Mouse (Mus musculus) thymus, adult 2 months (tissue): ENCODE measurements at regions not wholly inside any gene's neighbourhood (a gene's known extent, or its start where the extent isn't known, plus 50 kb on each side); places are given as distances from the start of the nearest gene placed in this dataset.

Source experiments
- DNase-seq: peaks from one replicate; pipeline ENCODE4 v3.0.0; 2021
- H3K27ac ChIP-seq: fragments of 200-500 bp; 2 replicates; pipeline ENCODE4 v1.5.1; 2012; ENCODE audit warnings: low read length, control low read depth; ENCODE audit not compliant: control insufficient read depth, insufficient read depth
- H3K27me3 ChIP-seq: fragments of 200-500 bp; 2 replicates; pipeline ENCODE4 v1.6.1; 2012; ENCODE audit warnings: mild to moderate bottlenecking, low read length, moderate library complexity, mixed read lengths; ENCODE audit not compliant: control insufficient read depth, insufficient read depth
- H3K36me3 ChIP-seq: fragments of 200-500 bp; 2 replicates; pipeline ENCODE4 v1.6.1; 2012; ENCODE audit warnings: mild to moderate bottlenecking, low read length, moderate library complexity; ENCODE audit not compliant: control insufficient read depth, insufficient read depth
- H3K4me1 ChIP-seq: fragments of 200-500 bp; replicated peaks from 2 replicates; pipeline ENCODE4 v1.6.1; 2012; ENCODE audit warnings: low read length; ENCODE audit not compliant: control insufficient read depth, insufficient read depth
- H3K4me3 ChIP-seq: fragments of 200-500 bp; 2 replicates; pipeline ENCODE4 v1.5.1; 2012; ENCODE audit warnings: mild to moderate bottlenecking, low read length, control low read depth, moderate library complexity; ENCODE audit not compliant: control insufficient read depth, insufficient read depth
- CTCF ChIP-seq: fragments of 200-500 bp; IDR thresholded peaks from 2 replicates; pipeline ENCODE4 v1.5.1; 2012; ENCODE audit warnings: mild to moderate bottlenecking, control low read depth, low read length, moderate library complexity, borderline replicate concordance; ENCODE audit not compliant: control insufficient read depth, poor library complexity, insufficient read depth; ENCODE audit errors: extremely low read depth
- POLR2A ChIP-seq: fragments of 200-500 bp; IDR thresholded peaks from 2 replicates; pipeline ENCODE4 v1.6.1; 2012; ENCODE audit warnings: mild to moderate bottlenecking, low read length, control low read depth, moderate library complexity; ENCODE audit not compliant: control insufficient read depth, poor library complexity, insufficient read depth; ENCODE audit errors: extremely low read depth
- WGBS: fragments of 180-500 bp; shearing (Covaris S2); methylation state at CpG from one replicate; pipeline ENCODE4 v1.1.7; 2018; 5-methylcytosine and 5-hydroxymethylcytosine counted together

DNA sequence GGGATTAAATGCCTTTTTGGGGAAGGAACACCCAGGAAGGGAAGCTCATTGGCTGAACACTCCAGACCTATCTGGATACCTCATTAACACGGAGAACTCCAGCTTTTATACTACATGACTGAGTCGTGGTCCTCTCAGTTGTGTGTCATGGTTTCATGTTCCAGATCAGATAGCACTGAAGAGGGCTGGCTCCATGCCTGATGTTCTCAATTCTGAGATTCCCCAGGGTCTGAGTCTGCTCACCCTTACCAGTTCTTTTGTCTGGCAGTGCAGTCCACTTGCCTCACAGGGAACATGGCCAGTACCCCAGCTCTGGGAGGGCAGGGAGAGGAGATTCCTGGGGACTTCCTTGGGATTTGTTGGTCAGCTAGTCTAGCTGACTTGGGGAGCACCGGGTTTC, 372.0 kb downstream of the Cd83 start:
- TF ChIP-seq POLR2A, result no peak
- no peak for TF ChIP-seq CTCF
- H3K36me3 ChIP-seq, result no peaks in the 10 kb centered on the region
- no peak for DNase-seq
- no peak overlapping the region for H3K27ac ChIP-seq
- no peaks in the 10 kb centered on the region for H3K27me3 ChIP-seq
- peaks cover 10% of the 10 kb centered on the region for H3K4me1 ChIP-seq
- no peak overlapping the region for H3K4me3 ChIP-seq
- WGBS, result 80% methylated on average over 3 of the region's 3 CpGs

DNA sequence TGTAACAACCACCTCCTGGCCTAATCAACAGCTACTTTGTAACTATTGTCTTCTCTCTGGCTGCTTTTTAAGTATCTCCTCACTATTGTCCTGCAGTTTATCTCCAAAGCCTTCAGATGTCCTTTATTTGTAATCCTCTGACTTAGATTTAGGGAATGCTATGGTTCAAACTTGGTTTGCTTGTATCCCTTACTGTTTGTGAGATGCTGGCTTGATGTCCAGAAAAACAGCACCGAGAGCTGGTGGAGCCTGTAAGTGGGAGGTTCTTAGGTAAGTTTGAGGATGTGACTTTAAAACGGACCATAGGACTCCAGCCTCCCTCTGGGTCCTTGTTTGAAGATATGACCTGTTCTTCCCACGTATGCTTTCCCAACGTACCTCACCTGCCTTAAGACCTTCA, 372.7 kb downstream of the Cd83 start:
- DNase-seq, result no peak
- Histone ChIP-seq H3K27ac (no peak overlapping the region), H3K27me3 (no peaks in the 10 kb centered on the region), H3K36me3 (no peaks in the 10 kb centered on the region), H3K4me1 (peaks cover 6% of the 10 kb centered on the region; the same call in 1 of the 2 replicates), H3K4me3 (no peak overlapping the region)
- 85% methylated on average over 4 of the region's 4 CpGs for WGBS
- TF ChIP-seq POLR2A, result no peak
- no peak for TF ChIP-seq CTCF

DNA sequence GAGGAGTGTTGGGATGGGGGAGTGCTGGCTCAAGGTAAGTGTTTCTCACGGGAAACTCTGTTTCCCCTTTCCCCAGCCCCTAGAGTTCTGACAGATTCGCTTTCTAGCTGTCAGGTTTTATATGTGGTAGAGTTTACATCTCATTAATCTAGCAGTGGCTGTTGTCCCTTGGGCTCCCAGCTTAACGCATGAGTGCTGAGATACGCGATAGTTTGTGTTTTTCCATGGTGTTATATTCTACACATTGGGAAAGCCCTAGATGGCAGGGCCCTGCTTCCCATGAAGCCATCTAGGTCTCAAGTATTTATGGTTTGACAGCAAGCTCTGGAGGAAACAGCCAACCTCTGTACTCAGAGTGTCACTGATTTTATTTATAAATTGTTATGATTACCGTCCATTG, 373.8 kb downstream of the Cd83 start:
- no peak overlapping the region for H3K27ac ChIP-seq
- H3K4me1 ChIP-seq, result peaks cover 3% of the 10 kb centered on the region; the same call in 1 of the 2 replicates
- no peaks in the 10 kb centered on the region for H3K36me3 ChIP-seq
- no peak for TF ChIP-seq CTCF
- no peak for TF ChIP-seq POLR2A
- no peak overlapping the region for H3K4me3 ChIP-seq
- H3K27me3 ChIP-seq, result no peaks in the 10 kb centered on the region
- WGBS, result 94% methylated on average over 6 of the region's 6 CpGs
- DNase-seq, result no peak

DNA sequence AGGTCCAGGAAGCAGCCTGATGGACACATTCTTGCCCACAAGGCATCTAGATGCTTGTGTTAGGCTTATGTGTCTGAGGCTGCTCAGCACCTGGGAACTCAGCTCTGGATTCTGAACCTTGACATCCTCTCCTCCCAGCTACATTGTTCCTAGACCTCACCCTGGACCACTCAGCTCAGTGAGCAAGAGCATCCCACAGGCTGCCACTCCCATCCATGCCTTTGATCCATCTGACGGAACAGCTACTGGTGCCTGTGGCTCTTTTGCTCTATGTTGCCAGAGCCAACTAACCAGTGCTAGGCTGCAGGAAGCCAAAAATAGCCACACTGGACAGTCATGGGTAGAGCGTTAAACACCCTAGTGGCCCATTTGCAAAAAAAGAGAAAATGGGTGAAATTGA, 374.8 kb downstream of the Cd83 start:
- TF ChIP-seq CTCF, result no peak
- TF ChIP-seq POLR2A, result no peak
- Histone ChIP-seq H3K4me3 (no peak overlapping the region), H3K27me3 (no peaks in the 10 kb centered on the region), H3K36me3 (no peaks in the 10 kb centered on the region), H3K27ac (no peak overlapping the region), H3K4me1 (no peaks in the 10 kb centered on the region)
- DNase-seq, result no peak
- 97% methylated on average over 2 of the region's 2 CpGs for WGBS

DNA sequence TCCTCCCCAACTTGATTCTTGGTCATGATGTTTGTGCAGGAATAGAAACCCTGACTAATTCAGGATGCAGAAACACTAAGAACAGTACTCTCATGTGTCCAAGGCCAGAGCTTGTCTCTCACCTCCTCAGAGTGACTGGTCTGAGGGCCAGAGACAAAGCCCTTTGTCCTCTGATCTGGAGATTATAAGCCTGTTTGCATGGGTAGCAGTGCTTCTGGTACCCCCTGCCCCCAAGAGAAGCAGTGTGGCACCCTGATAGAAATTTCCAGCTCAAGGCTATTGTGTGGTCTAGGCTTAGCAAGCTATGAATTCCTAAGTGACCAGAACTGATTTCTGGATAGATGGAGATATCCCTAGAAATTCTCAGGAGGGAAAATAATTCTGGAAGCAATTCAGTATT, 380.2 kb downstream of the Cd83 start:
- TF ChIP-seq POLR2A (no peak), CTCF (no peak)
- no peaks in the 10 kb centered on the region for H3K27me3 ChIP-seq
- H3K27ac ChIP-seq, result no peak overlapping the region
- no peaks in the 10 kb centered on the region for H3K4me1 ChIP-seq
- no peak for DNase-seq
- no peaks in the 10 kb centered on the region for H3K36me3 ChIP-seq
- H3K4me3 ChIP-seq, result no peak overlapping the region

DNA sequence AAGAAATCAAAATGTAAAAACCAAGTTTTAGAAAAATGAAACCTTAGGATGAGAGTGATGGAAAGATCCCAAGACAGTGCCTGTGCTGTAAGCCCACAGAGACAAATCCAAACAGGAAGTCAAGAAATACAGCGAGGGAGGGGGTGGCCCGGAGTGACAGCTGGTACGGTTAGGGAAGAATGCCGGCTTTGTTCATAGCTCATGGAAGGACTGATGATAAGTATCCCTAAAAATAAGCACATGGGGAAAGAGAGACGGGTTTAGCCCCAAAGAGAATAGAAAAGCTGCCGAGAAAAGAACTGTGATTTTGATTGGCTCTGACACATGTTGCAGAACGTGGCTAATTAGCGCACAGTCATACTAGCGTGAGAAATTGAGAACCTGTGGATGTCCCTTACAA, 382.6 kb downstream of the Cd83 start:
- no peak for DNase-seq
- Histone ChIP-seq H3K27ac (no peak overlapping the region), H3K27me3 (no peaks in the 10 kb centered on the region), H3K4me1 (no peaks in the 10 kb centered on the region), H3K4me3 (no peak overlapping the region), H3K36me3 (no peaks in the 10 kb centered on the region)
- 84% methylated on average over 9 of the region's 9 CpGs for WGBS
- no peak for TF ChIP-seq POLR2A
- TF ChIP-seq CTCF, result no peak

DNA sequence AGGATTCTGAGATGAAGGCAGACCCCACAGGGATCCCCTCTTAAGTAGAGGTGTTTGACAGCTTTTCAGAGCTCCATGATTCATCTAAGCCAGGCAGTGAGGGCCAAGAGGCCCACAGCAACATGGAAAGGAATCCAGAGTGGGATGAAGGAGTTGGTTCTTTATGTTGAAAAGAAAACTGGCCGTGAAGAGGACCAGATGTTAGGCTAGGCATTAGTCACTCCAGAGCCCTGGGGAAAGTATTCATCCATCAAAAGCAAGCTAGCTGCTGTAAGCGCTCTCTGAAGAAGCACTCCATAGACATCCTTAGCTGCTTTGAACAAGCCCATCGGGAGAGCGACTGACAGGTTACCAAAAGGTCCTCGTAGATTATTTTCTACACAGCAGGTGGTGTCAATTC, 383.6 kb downstream of the Cd83 start:
- H3K4me3 ChIP-seq, result no peak overlapping the region
- no peaks in the 10 kb centered on the region for H3K4me1 ChIP-seq
- 94% methylated on average over 5 of the region's 5 CpGs for WGBS

More for the DNA sequence above, 383.6 kb downstream of the Cd83 start:
- no peak for DNase-seq
- H3K36me3 ChIP-seq, result no peaks in the 10 kb centered on the region
- TF ChIP-seq POLR2A (no peak), CTCF (no peak)
- H3K27me3 ChIP-seq, result no peaks in the 10 kb centered on the region
- no peak overlapping the region for H3K27ac ChIP-seq
